Mouse (Mus musculus) small intestine, adult 2 months (tissue): Measurements from ENCODE around the gene Usf2.

Source experiments
- CTCF ChIP-seq: fragments of 200-500 bp; IDR thresholded peaks from 2 replicates; pipeline ENCODE4 v1.5.1; 2012; ENCODE audit warnings: low read depth, mild to moderate bottlenecking, control low read depth, inconsistent platforms, low read length, moderate library complexity, mixed read lengths; ENCODE audit not compliant: insufficient replicate concordance, insufficient read length; ENCODE audit errors: extremely low read depth
- POLR2A ChIP-seq: fragments of 200-500 bp; IDR thresholded peaks from 2 replicates; pipeline ENCODE4 v1.6.1; 2012; ENCODE audit warnings: low read depth, mild to moderate bottlenecking, control low read depth, inconsistent platforms, low read length, moderate library complexity

DNA sequence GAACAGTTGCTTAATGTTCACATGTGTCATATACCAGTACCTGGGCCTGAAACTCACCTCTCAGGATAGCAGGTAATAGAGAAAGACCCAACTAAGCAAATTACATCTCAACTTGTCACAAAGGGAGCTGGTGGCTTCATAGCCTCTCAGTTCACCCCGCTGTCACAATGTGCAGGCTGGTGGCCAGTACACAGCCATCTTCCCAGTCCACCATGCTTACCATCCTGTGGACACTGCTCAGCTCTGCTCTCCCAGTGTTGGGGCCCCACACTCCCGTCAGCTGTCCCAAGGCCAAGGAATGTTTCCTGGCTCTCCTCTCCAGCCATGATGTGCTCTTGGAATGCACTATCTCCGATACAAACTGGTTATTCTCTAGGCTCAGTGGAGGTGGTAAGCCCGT is 25.1 kb upstream of the Usf2 start:
- TF ChIP-seq CTCF = no peak
- TF ChIP-seq POLR2A = no peak
